Mouse (Mus musculus): ENCODE data around the gene Angptl4.
"Not testable (repeated sequence)": the region's sequence is repeated elsewhere in the genome, so short reads cannot be mapped to it uniquely, and the experiment has no call there.

The Angptl4 gene

DNA sequence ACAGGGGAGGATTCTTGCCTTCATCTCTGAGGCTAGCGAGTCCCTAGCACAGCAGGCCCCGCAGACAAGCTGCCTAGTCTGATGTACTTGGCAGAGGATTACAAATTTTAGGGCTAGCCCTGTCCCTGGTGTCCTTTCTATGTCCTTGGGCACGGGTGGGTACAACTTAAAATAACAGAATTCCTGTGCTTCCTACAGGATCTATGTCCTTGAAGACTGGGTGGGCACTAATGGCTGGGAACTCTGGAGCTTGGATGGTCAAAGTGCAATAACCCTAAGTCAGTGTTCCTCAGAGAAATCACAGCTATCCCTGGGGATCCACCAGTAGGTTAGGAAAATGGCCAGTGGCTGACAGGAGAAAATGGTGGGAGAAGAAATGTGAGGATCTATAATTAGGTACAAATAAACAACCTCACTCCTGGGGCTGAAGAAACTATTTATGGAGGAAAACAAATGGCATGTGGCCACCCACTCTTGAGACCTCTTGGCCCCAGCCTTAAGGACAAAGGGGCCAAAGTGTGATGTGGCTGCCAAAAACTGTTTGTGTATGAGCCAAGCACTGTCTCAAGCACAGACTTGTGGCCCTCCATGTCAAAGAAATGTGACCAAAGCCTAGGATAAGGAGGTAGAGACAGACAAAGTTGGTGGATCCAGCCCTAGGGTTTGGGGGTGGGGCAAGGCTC, 25.4 kb downstream of the Angptl4 start:
- no peak for DNase-seq (ENCODE audit: low spot score in 2 of 2)

GRCm38 (mm10) chr17:33755418-33756107, 26.1 kb downstream of the Angptl4 start:
- no peak for DNase-seq (ENCODE audit: low spot score in 2 of 2)

DNA sequence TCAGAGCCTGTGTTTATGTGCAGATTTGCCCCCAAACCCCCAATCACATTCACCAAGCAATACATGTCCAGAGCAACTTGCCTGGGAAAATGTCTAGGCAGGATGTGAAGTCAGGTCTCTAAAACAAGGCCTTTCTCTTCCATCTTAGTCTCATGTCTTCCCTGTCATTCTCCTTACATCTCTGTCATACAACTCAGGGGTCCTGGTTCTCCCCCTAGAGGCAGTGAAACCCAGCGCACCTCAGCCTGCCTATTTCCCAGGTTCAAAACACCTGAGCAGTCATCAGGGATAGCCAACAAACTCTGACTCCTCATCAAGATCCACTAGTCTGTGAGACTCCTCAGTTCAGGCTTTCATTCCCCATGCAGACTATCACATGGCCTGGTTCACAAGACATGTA, 27.0 kb downstream of the Angptl4 start:
- no peak for DNase-seq (ENCODE audit: low spot score in 2 of 2)

DNA sequence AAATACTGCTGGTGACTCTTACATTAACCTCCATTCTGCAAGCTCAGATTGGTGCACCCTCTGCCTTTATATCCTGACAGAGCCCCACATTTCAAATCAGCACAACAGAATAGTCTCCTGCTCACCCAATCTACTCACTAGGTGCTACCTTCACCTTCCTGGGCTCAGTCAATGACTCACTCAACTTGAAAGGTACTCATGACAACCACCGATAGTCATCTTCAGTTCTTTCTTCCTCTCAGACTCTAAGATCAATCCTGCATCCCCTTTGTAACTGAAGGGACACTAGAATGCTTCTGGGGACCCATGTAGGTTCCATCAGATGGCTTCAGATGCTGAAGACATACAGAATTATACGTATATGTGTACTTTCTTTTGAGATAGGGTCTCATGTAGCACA, 29.3 kb downstream of the Angptl4 start:
- DNase-seq (ENCODE audit: low spot score in 2 of 2), result no peak

DNA sequence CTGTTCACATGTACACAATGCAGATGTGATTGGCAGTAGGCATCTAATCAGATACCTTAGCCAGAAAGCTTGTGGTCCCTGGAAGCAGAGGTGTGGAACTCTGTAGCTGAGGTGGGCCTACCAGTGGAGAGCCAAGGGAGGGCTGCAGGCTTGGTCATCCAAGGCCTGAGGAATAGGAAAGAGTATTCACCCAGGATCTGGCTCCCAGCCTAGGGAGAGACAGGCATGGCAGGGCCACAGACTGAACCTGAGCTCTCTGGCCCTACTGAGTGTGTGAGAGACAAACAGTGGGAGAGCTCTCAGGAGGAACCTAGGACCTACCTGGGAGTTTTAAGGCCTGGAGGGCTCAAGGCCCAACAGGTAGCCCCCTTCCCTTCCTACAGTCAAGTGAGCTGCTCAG, 30.4 kb downstream of the Angptl4 start:
- no peak for DNase-seq (ENCODE audit: low spot score in 2 of 2)

DNA sequence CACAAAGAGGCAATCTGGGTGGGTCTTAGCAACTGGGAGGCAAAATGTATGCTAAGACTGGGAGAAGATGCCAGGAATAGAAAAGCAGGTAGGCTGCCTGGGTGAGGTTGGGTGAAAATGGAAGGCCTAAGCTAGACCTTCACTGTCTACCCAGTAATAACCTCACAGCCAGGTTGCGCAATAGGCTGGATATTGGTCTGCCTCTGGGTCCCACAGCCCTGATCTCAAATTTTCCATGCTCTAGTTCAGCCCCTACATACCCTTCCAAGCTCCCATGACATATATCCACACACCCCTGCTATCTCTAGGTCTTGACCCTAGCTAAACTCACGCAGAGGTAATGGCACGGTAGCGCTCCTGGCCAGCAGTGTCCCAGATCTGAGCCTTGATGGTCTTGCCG, 32.2 kb downstream of the Angptl4 start:
- no peak for DNase-seq (ENCODE audit: low spot score in 2 of 2)

DNA sequence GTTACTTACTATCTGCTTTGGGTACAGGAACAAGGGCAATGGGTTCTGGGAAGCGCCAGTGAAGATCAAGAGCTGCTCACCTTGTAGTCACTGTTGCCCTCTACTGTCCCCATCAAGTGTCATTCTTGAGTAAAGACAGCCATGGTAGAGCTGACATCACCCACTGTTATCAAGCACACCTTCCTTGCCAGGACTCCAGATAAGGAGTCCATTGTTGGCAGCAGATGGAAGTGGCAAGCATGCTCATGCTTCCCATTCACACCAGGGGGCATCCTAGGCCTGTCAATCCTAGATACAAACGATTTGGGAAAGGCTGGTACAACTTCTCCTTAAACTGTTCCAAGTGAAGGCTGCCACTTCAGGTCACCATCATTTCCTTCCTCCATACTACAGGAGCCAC, 35.6 kb downstream of the Angptl4 start:
- DNase-seq (ENCODE audit: low spot score in 2 of 2), result no peak

DNA sequence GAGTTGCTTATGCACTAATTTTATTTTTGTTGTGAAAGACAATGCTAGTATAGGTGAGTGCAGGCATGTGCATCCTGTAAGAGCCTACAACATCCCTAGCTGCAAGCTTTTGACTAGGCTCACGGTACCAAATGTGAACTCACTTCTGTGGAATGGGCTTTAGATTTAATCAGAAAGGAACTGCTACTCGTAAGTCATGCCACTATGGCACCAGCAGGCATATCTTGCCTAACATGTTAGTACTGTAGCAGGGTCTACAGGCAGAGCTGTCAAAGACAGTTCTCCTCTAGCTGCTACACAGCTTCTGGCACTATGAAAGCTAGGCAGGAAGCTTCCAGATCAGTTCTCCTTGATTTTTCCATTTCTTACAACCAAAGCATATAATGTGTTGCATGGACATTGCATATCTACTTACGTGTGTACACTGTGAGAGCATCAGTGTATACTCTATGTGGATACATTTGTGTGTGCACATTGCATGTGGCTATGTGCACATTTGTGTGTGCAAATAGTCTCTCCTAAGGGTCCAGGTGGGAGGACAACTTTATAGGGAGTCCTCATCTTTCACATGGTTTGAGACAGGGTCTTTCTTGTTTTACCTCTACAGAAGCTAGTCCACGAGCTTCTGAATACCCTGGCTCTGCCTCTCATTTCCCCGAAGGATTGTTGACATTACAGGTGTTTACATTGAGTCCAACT, 36.8 kb downstream of the Angptl4 start:
- DNase-seq (ENCODE audit: low spot score in 2 of 2), result no peak

DNA sequence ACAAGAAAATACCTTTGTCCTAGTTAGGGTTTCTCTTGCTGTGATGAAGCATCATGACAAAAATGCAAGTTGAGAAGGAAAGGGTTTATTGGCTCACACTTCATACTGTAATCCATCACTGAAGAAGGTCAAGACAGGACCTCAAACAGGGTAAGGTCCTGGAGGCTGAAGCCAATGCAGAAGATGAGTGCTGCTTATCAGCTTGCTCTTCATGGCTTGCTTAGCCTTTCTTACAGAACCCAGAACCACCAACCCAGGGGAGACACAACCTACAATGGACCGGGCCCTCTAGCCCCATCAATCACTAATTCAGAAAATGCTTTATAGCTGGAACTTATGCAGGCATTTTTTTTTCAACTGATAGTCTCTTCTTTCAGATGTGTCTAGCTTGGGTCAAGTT, 39.2 kb downstream of the Angptl4 start:
- no peak for DNase-seq (ENCODE audit: low spot score in 2 of 2)

DNA sequence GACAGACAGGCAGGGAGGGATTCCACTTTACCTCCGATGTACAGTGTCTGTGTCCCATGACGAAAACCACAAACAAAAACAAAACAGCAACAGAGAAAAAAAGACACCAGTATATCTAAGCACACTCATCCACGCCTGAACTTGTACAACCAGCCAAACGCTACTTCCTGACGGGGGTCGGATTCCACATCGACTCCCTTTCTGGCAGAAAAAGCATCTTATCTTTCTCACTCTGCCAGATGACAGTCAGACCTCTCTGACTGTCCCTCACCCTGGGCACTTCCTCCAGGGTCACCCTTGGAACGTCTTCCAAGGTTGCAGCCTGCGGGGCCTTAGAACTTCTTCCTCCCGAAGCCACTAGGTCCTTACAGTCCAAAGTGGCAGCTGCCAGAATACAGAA, 48.1 kb downstream of the Angptl4 start:
- DNase-seq (ENCODE audit: low spot score in 2 of 2), result not testable (repeated sequence)

- DNase-seq (ENCODE audit: low spot score in 2 of 2), result not testable (repeated sequence)
Observed at GRCm38 (mm10) chr17:33732556-33733083, 49.0 kb downstream of the Angptl4 start.

- DNase-seq (ENCODE audit: low spot score in 2 of 2), result no peak
Observed at GRCm38 (mm10) chr17:33729215-33729614, 52.4 kb downstream of the Angptl4 start.

DNA sequence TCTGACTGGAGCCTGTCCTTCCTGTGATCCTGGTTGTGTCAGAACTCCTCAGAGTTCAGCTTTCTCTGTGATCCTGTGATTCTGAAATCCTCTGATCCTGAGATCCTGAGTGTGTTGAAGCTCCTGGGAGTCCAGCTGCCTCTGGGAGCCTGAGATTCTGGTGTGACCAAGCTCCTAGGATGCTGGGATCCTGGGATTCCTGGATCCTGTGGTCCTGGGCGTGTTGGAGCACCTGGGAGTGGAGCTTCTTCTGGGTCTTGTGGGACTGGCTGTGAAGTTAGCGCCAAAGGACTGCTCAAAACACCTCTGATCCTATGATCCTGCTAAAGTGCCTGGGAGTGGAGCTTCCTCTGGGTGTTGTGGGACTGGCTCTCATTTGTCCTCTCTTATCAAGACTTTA, 53.2 kb downstream of the Angptl4 start:
- no peak for DNase-seq (ENCODE audit: low spot score in 2 of 2)
